Mouse (Mus musculus) heart, adult 2 months (tissue): ENCODE results near the gene Sertad3. TPM values are rescaled to one million over a fixed set of nuclear protein-coding genes. Genes with fewer than 3 reads are reported as not detected.

ENCODE experiments used
- DNase-seq, 2 experiments: peaks; one replicate each; pipeline ENCODE4 v3.0.0; 2021
- H3K27ac ChIP-seq: fragments of 200-600 bp; 2 replicates; pipeline ENCODE4 v1.8.1; 2022
- H3K27me3 ChIP-seq: fragments of 200-500 bp; 2 replicates; pipeline ENCODE4 v1.6.1; 2012; ENCODE audit warnings: mild to moderate bottlenecking, low read length, inconsistent platforms, mixed read lengths; ENCODE audit not compliant: control insufficient read depth, insufficient read depth
- H3K36me3 ChIP-seq: fragments of 200-500 bp; 2 replicates; pipeline ENCODE4 v1.6.1; 2012; ENCODE audit warnings: low read length, inconsistent platforms; ENCODE audit not compliant: control insufficient read depth, insufficient read depth
- H3K4me1 ChIP-seq: fragments of 200-500 bp; 2 replicates; pipeline ENCODE4 v1.6.1; 2011; ENCODE audit warnings: low read length; ENCODE audit not compliant: control insufficient read depth, insufficient read depth
- H3K4me3 ChIP-seq: fragments of 200-600 bp; 2 replicates; pipeline ENCODE4 v1.8.1; 2022
- H3K79me2 ChIP-seq: fragments of 200-500 bp; replicated peaks from 2 replicates; pipeline ENCODE4 v1.6.1; 2012; ENCODE audit warnings: mild to moderate bottlenecking, inconsistent platforms, low read length, moderate library complexity, mixed read lengths; ENCODE audit not compliant: control insufficient read depth, insufficient read depth
- H3K9ac ChIP-seq: fragments of 200-500 bp; 2 replicates; pipeline ENCODE4 v1.6.1; 2012; ENCODE audit warnings: low read depth, mild to moderate bottlenecking, control low read depth, inconsistent platforms, low read length, mixed read lengths
- CTCF ChIP-seq: fragments of 200-600 bp; IDR thresholded peaks from 2 replicates; pipeline ENCODE4 v1.8.1; 2022; ENCODE audit warnings: antibody characterized with exemption, mild to moderate bottlenecking, moderate library complexity
- EP300 ChIP-seq: fragments of 200-500 bp; IDR thresholded peaks from 2 replicates; pipeline ENCODE4 v1.6.1; 2011; ENCODE audit warnings: low read depth, low read length, control low read depth; ENCODE audit not compliant: insufficient read depth
- POLR2A ChIP-seq: fragments of 200-500 bp; IDR thresholded peaks from 2 replicates; pipeline ENCODE4 v1.6.1; 2011; ENCODE audit warnings: mild to moderate bottlenecking, low read depth, low read length, control low read depth; ENCODE audit not compliant: insufficient read depth
- WGBS: fragments of 180-500 bp; shearing (Covaris S2); methylation state at CpG from one replicate; pipeline ENCODE4 v1.1.7; 2018; 5-methylcytosine and 5-hydroxymethylcytosine counted together
- intact Hi-C: fragments of 180-260 bp; cut with DNase I; formaldehyde crosslinking; loops from one replicate; pipeline ENCODE4 v1.15.1; 2025
- polyA plus RNA-seq: library from polyadenylated mRNA; depleted of rRNA; stranded (reverse); fragments of >200 nt; gene quantifications from 2 replicates; pipeline ENCODE4 v1.2.3, GENCODE M21; 2012
- total RNA-seq, 2 experiments: library from RNA; stranded (reverse); gene quantifications; 2 replicates each; pipeline ENCODE4 v1.2.3; 2021

The Sertad3 gene
- total and polyA plus RNA-seq, 3 experiments: 3.5 to 6.9 (median 6.2) TPM

GRCm38 (mm10) chr7:27486102-27486769 lies 12.7 kb downstream of the Sertad3 start:
- DNase-seq: peak; percentile 56 to 61
- no peaks in the 10 kb centered on the region; the same call in 1 of the 2 replicates for H3K79me2 ChIP-seq
- intact Hi-C loops: loop anchor here (1.0 kb wide), 1 partner anchor 12 kb away; no protein-coding TSS in a partner anchor
- 2% methylated on average over 13 of the region's 13 CpGs for WGBS
- no peaks in the 10 kb centered on the region for H3K27me3 ChIP-seq
- peaks cover 10% of the 10 kb centered on the region for H3K36me3 ChIP-seq
- H3K4me1 ChIP-seq: peaks cover 8% of the 10 kb centered on the region
- peak overlapping the region; percentile 87 for H3K4me3 ChIP-seq
- peak overlapping the region; percentile 97 for H3K27ac ChIP-seq
- H3K9ac ChIP-seq: peak overlapping the region; percentile 68; the same call in 1 of the 2 replicates
- TF ChIP-seq EP300: no peak
- no peak for TF ChIP-seq POLR2A
- no peak for TF ChIP-seq CTCF

- H3K36me3 ChIP-seq: peaks cover 10% of the 10 kb centered on the region
- peak within 1 kb of the TSS; percentile 93 for H3K9ac ChIP-seq
- intact Hi-C loops: loop anchor here (1.0 kb wide), 1 partner anchor 13 kb away; no protein-coding TSS in a partner anchor
- H3K27me3 ChIP-seq: no peaks in the 10 kb centered on the region
- DNase-seq: peak; percentile 100
- 1% methylated on average over 80 of the region's 80 CpGs for WGBS
- H3K4me1 ChIP-seq: peaks cover 14% of the 10 kb centered on the region
- no peaks in the 10 kb centered on the region; the same call in 1 of the 2 replicates for H3K79me2 ChIP-seq
- H3K27ac ChIP-seq: peak within 1 kb of the TSS; percentile 97
- H3K4me3 ChIP-seq: peak within 1 kb of the TSS; percentile 87
- TF ChIP-seq EP300 (peak; percentile 98), POLR2A (peak; percentile 100), CTCF (peak; percentile 89)
Observed at GRCm38 (mm10) chr7:27486770-27487697, 13.5 kb downstream of the Sertad3 start, which contains the start of gene Sertad1. Gene Sertad1 (plus strand): TSS chr7:27486910.

GRCm38 (mm10) chr7:27487740-27488268 lies 14.2 kb downstream of the Sertad3 start:
- Histone ChIP-seq H3K36me3 (peaks cover 10% of the 10 kb centered on the region), H3K4me3 (peak overlapping the region; percentile 87), H3K9ac (peak overlapping the region; percentile 93), H3K79me2 (no peaks in the 10 kb centered on the region; the same call in 1 of the 2 replicates), H3K27me3 (no peaks in the 10 kb centered on the region), H3K4me1 (peaks cover 14% of the 10 kb centered on the region), H3K27ac (peak overlapping the region; percentile 97)
- TF ChIP-seq CTCF: no peak
- TF ChIP-seq EP300: no peak
- no peak for TF ChIP-seq POLR2A
- peak; percentile 54 to 72 for DNase-seq
- intact Hi-C loops: no loop called here
- WGBS: 2% methylated on average over 13 of the region's 13 CpGs

- WGBS: 87% methylated on average over 25 of the region's 25 CpGs
- intact Hi-C loops: no loop called here
- Histone ChIP-seq H3K27me3 (no peaks in the 10 kb centered on the region), H3K4me1 (peaks cover 16% of the 10 kb centered on the region), H3K36me3 (peaks cover 10% of the 10 kb centered on the region), H3K27ac (peak overlapping the region; percentile 96; the same call in 1 of the 2 replicates), H3K79me2 (no peaks in the 10 kb centered on the region; the same call in 1 of the 2 replicates), H3K4me3 (no peak overlapping the region), H3K9ac (no peak overlapping the region)
- no peak for DNase-seq
- TF ChIP-seq POLR2A (no peak), CTCF (no peak), EP300 (no peak)
Observed at GRCm38 (mm10) chr7:27489270-27489869, 15.8 kb downstream of the Sertad3 start.

GRCm38 (mm10) chr7:27490227-27490542 lies 16.6 kb downstream of the Sertad3 start:
- Histone ChIP-seq H3K4me1 (peaks cover 16% of the 10 kb centered on the region), H3K27ac (peak overlapping the region; percentile 96), H3K36me3 (peaks cover 10% of the 10 kb centered on the region), H3K4me3 (peak overlapping the region; percentile 43), H3K9ac (peak overlapping the region; percentile 64), H3K27me3 (no peaks in the 10 kb centered on the region), H3K79me2 (no peaks in the 10 kb centered on the region; the same call in 1 of the 2 replicates)
- TF ChIP-seq POLR2A (no peak), CTCF (no peak), EP300 (no peak)
- no peak for DNase-seq
- intact Hi-C loops: loop anchor here (1.0 to 5.0 kb wide), 4 partner anchors 11 to 312 kb away; no protein-coding TSS in a partner anchor
- 4% methylated on average over 4 of the region's 4 CpGs for WGBS
